Mouse (Mus musculus) hindbrain, embryonic 15.5 days (tissue): ENCODE data around the gene She. TPM values are rescaled to one million over a fixed set of nuclear protein-coding genes. Genes with fewer than 3 reads are reported as not detected.

Experiments
- ATAC-seq: fragments of 200-750 bp; cut with Nextera tagmentation; 2 replicates; pipeline ENCODE4 v1.8.0; 2017; ENCODE audit warnings: low read depth, moderate number of reproducible peaks, moderate TSS enrichment; ENCODE audit not compliant: low FRiP score
- H3K27ac ChIP-seq: fragments of 300-500 bp; sonication (generic); replicated peaks from 2 replicates; pipeline ENCODE4 v1.5.1; 2015; ENCODE audit warnings: mild to moderate bottlenecking, inconsistent platforms
- H3K27me3 ChIP-seq: fragments of 300-500 bp; sonication (generic); 2 replicates; pipeline ENCODE4 v1.6.1; 2015; ENCODE audit warnings: control low read depth, inconsistent platforms
- H3K36me3 ChIP-seq: fragments of 300-500 bp; sonication (generic); 2 replicates; pipeline ENCODE4 v1.6.1; 2015; ENCODE audit warnings: control low read depth, inconsistent platforms
- H3K4me1 ChIP-seq: fragments of 300-500 bp; sonication (generic); replicated peaks from 2 replicates; pipeline ENCODE4 v1.6.1; 2015; ENCODE audit warnings: control low read depth, inconsistent platforms
- H3K4me2 ChIP-seq: fragments of 300-500 bp; sonication (generic); 2 replicates; pipeline ENCODE4 v1.6.1; 2015; ENCODE audit warnings: moderate library complexity, mild to moderate bottlenecking, inconsistent platforms
- H3K4me3 ChIP-seq: fragments of 300-500 bp; sonication (generic); 2 replicates; pipeline ENCODE4 v1.5.1; 2015; ENCODE audit warnings: mild to moderate bottlenecking, inconsistent platforms
- H3K9ac ChIP-seq: fragments of 300-500 bp; sonication (generic); 2 replicates; pipeline ENCODE4 v1.6.1; 2015; ENCODE audit warnings: inconsistent platforms
- H3K9me3 ChIP-seq: fragments of 300-500 bp; sonication (generic); 2 replicates; pipeline ENCODE4 v1.6.1; 2016; ENCODE audit warnings: control low read depth, inconsistent platforms
- WGBS: fragments of 180-500 bp; shearing (Covaris S2); methylation state at CpG from one replicate; pipeline ENCODE4 v1.1.7; 2015; 5-methylcytosine and 5-hydroxymethylcytosine counted together
- polyA plus RNA-seq: library from polyadenylated mRNA; unstranded; fragments of >200 nt; fragmentation: Nextera tagmentation; extraction: Ambion mirVana; gene quantifications from 2 replicates; pipeline ENCODE4 v1.2.1, GENCODE M21; 2015

The She gene
- polyA plus RNA-seq, 1 experiment from 2014 or later: 1.6 TPM

DNA sequence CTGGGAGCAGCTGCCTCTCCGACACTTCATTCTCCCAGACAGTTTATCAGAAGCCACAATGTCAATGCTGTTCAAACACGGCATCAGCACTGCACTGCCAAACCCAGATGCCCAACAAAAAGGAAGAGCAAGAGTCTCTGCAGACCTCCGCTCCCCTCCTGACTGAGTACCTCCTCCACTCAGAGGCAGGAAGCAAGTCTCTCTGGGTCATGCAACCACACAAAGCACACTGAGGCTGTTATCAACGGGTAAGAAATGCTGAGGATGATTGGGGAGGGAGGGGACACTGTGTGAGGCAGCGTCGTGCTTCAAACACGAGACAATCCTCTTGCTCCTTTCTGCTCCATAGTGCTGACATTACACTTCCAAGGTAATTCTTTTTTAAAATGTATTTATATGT, 11.3 kb upstream of the She start:
- H3K4me1 ChIP-seq: no peaks in the 10 kb centered on the region
- H3K9ac ChIP-seq: no peak overlapping the region
- H3K4me3 ChIP-seq: no peak overlapping the region
- no peaks in the 10 kb centered on the region for H3K36me3 ChIP-seq
- no peaks in the 10 kb centered on the region for H3K9me3 ChIP-seq
- 73% methylated on average over 7 of the region's 7 CpGs for WGBS
- no peak overlapping the region for H3K4me2 ChIP-seq
- H3K27ac ChIP-seq: no peak overlapping the region
- no peaks in the 10 kb centered on the region for H3K27me3 ChIP-seq
- ATAC-seq: no peak

DNA sequence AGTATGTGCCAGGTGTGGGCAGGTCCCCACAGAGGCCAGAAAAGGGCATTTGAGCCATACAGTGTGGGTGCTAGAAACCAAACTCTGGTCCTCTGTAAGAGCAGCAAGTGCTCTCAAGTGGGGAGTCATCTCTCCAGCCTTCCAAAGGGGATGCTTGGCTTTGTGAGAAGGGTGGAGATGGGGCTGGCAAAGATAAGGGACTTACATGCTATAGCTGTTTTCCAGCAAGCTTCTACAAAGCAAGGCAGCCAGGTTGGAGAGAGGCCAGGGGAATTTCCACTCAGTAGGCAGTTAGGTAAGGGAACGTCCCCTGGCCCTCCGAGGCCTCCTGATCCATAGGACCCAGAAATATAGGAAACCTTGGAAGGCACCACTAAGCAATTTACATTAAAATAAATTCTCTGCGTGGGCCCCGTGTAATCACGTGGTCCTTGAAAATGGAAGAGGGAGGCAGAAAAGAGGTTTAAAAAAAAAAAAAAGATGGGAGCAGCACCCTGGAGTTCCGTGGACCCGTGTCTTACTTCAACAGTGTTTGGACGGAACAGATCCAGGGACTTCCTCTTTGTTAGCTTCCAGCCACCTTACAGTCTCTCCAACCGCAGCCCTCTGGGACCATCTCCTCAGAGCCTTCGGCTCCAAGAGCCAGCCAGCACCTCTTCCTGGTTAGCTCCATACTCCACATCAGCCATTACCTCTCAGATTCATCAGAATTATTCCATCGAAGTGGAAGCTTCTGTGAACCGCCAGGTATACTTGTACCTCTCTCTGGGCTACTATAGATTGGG, 10.7 kb upstream of the She start:
- Histone ChIP-seq H3K4me3 (no peak overlapping the region), H3K4me2 (no peak overlapping the region), H3K9me3 (no peaks in the 10 kb centered on the region), H3K4me1 (no peaks in the 10 kb centered on the region), H3K36me3 (no peaks in the 10 kb centered on the region), H3K9ac (no peak overlapping the region), H3K27me3 (no peaks in the 10 kb centered on the region), H3K27ac (no peak overlapping the region)
- WGBS: 88% methylated on average over 12 of the region's 12 CpGs
- no peak for ATAC-seq

DNA sequence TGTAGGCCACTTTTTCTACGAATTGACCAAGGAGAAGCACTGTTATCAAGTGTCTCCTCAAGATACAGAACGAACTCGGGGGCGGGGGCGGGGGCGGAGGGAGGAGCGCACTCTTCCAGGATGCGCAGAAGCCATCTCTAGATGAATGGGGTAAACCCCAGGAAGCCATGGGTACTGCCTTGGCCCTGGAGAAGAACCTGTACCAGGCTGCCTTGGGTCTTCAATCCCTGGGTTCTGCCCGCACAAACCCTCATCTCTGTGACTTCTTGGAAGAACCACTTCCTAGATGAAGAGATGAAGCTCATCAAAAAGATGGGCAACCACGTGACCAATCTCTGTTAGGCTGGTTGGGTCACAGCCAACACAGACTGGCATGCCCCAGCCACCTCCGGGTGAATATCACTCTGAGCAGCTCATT, 10.1 kb upstream of the She start:
- H3K27ac ChIP-seq: no peak overlapping the region
- no peaks in the 10 kb centered on the region for H3K36me3 ChIP-seq
- 87% methylated on average over 11 of the region's 11 CpGs for WGBS
- H3K4me1 ChIP-seq: no peaks in the 10 kb centered on the region
- no peak for ATAC-seq
- H3K9ac ChIP-seq: no peak overlapping the region
- no peaks in the 10 kb centered on the region for H3K9me3 ChIP-seq
- H3K27me3 ChIP-seq: no peaks in the 10 kb centered on the region
- H3K4me2 ChIP-seq: no peak overlapping the region
- H3K4me3 ChIP-seq: no peak overlapping the region

DNA sequence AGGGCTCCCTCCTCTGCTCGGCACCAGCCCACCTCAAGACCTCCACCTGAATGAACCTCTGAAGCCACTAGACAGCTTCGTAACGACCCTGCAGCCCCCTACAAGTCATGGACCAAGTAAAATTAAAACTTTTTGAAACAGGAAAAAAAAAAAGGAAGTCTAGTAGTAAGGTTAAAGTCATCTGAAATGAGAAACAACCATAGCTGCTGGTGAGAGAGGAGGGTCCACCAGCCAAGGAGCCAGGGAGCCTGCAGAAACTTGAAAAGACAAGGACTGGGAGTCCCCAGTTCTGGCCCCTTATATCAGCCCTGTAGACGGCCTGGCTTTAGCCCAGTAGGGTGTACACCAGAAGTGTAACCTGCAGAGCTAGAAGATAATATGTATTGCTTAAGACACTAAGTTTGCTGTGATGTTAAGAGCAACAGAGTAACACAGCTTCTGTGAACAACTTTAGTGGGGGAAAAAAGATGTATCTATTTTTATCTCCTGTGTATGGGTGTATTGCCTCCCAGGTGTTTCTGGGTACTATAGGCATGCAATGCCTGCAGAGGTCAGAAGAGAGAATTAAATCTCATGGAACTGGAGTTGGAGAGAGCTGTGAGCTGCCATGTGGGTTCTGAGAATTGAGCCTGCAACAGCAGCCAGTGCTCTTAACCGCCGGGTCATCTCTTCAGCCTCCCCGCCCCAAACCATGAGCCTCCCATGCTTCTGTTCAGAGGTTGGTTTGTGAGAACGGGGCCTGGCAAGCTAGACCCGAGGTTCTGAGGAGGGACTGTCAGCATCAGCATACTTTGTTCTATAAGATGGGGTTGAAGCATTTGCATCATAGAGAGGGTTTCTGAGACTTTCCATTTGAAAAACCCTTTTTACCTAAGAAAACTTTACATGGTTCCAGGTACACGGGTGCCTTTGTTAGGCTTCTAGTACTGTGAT, 9.4 kb upstream of the She start:
- no peak for ATAC-seq
- Histone ChIP-seq H3K4me3 (no peak overlapping the region), H3K4me2 (no peak overlapping the region), H3K9me3 (no peaks in the 10 kb centered on the region), H3K27me3 (no peaks in the 10 kb centered on the region), H3K9ac (no peak overlapping the region), H3K27ac (no peak overlapping the region), H3K4me1 (no peaks in the 10 kb centered on the region), H3K36me3 (no peaks in the 10 kb centered on the region)
- WGBS: 73% methylated on average over 10 of the region's 10 CpGs

DNA sequence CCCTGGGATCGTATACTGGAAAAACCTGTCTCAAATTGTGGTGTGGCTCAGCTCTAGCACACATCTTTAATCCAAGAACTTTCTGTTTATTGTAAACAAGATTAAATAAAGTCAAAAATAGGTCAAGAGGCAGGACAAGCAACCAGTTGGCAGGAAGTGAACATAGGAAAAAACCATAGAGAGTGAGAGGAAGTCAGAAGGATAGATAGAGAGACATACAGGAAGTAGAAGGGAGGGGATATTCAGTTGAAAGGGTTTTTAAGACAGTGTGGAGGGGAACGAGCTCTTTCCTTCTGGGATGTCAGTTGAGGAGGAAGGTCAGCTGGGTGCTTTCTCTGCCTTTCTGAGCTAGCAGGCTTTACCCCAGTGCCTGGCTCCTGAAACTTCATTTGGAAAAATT, 7.6 kb upstream of the She start:
- no peak overlapping the region for H3K9ac ChIP-seq
- ATAC-seq: no peak
- no peak overlapping the region for H3K4me2 ChIP-seq
- H3K4me1 ChIP-seq: no peaks in the 10 kb centered on the region
- WGBS: 69% methylated on average over 2 of the region's 2 CpGs
- H3K4me3 ChIP-seq: no peak overlapping the region
- no peaks in the 10 kb centered on the region for H3K36me3 ChIP-seq
- no peak overlapping the region for H3K27ac ChIP-seq
- H3K27me3 ChIP-seq: no peaks in the 10 kb centered on the region
- no peaks in the 10 kb centered on the region for H3K9me3 ChIP-seq

DNA sequence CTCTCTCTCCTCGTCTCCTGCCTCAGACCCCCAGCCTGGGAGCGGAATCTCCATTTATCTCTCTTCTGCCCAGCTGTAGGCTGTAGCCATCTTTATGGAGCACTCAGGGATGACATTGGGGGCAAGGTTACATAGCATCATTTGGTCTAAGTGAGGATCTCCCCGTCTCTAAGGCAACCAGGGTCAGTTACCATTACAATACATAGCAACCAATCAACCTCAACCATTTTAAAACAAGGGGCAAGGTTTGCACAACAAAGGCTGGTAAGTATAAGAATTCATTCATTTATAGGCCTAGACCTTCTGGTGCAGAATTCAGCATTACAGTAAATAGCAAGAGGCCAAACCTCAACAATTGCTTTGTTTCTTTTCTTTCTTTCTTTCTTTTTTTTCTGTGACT, 4.9 kb upstream of the She start:
- Histone ChIP-seq H3K4me2 (no peak overlapping the region), H3K4me1 (peaks cover 7% of the 10 kb centered on the region), H3K9me3 (no peaks in the 10 kb centered on the region), H3K4me3 (no peak overlapping the region), H3K27ac (no peak overlapping the region), H3K27me3 (peaks cover 25% of the 10 kb centered on the region), H3K9ac (no peak overlapping the region), H3K36me3 (no peaks in the 10 kb centered on the region)
- ATAC-seq: no peak
- 60% methylated on average over 3 of the region's 3 CpGs for WGBS

DNA sequence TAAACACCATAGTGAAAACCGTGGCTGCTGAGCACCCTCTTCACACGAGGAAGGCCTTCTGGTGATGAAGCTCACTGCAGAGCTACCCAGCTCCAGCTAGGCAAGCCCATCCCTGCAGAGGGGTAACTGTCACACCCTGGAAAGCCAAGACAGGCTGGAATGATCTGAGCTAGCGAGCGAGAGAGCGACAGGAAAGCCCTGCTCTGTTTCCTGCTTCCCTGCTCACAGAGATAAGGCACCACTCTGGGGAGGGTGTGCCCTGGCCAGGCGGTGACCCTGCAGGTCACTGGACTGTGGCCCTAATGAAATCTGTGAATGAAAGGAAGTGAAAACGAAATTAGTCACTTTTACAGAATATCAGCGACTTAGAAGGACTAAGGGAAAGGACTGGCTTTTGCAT, 4.2 kb downstream of the She start:
- H3K4me2 ChIP-seq: no peak overlapping the region
- H3K4me1 ChIP-seq: peaks cover 12% of the 10 kb centered on the region
- ATAC-seq: no peak
- H3K36me3 ChIP-seq: no peaks in the 10 kb centered on the region
- no peak overlapping the region for H3K4me3 ChIP-seq
- H3K9me3 ChIP-seq: no peaks in the 10 kb centered on the region
- WGBS: 57% methylated on average over 8 of the region's 8 CpGs
- H3K9ac ChIP-seq: no peak overlapping the region
- peaks cover 34% of the 10 kb centered on the region for H3K27me3 ChIP-seq
- no peak overlapping the region for H3K27ac ChIP-seq

DNA sequence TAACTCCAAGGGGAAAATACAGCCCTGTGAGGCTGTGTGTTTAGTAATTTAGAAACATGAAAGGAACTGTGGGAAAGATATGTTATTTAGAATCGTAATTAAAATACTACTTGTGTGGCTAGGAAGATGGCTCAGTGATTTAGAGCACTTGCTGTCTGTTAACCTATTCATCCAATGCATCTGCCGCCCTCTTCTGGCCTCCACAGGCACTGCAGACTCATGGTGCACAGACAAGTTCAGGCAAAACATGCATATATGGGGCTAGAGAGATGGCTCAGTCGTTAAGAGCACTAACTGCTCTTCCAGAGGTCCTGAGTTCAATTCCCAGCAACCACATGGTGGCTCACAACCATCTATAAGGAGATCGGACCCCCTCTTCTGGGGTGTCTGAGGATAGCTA, 11.1 kb downstream of the She start:
- Histone ChIP-seq H3K27ac (no peak overlapping the region), H3K27me3 (no peaks in the 10 kb centered on the region), H3K36me3 (no peaks in the 10 kb centered on the region), H3K4me1 (no peaks in the 10 kb centered on the region), H3K4me2 (no peak overlapping the region), H3K4me3 (no peak overlapping the region), H3K9me3 (no peaks in the 10 kb centered on the region), H3K9ac (no peak overlapping the region)
- 80% methylated on average over 4 of the region's 4 CpGs for WGBS
- ATAC-seq: no peak

DNA sequence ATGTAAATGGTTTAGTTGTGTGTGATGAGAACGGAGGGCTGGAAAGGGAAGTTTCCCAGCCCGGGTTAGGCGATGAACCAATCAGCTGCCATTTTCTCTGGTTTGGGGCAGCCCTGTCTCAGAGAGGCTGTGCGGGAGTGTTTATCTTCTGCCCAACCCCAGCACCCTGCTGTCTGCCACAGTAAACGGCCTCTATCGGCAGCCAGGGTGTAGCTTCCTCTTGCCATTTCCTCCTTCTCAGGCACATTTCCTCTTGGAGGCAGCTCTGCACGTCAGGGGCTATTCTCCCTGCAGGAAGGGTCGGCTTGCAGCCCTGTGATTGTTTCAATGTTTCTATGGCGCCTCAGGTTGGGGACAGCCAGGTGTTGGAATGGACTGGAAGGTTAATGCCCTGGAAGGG, 12.0 kb downstream of the She start:
- Histone ChIP-seq H3K4me3 (no peak overlapping the region), H3K9ac (no peak overlapping the region), H3K9me3 (no peaks in the 10 kb centered on the region), H3K27me3 (no peaks in the 10 kb centered on the region), H3K4me2 (no peak overlapping the region), H3K36me3 (no peaks in the 10 kb centered on the region), H3K27ac (no peak overlapping the region), H3K4me1 (no peaks in the 10 kb centered on the region)
- ATAC-seq: no peak
- WGBS: 77% methylated on average over 9 of the region's 9 CpGs

DNA sequence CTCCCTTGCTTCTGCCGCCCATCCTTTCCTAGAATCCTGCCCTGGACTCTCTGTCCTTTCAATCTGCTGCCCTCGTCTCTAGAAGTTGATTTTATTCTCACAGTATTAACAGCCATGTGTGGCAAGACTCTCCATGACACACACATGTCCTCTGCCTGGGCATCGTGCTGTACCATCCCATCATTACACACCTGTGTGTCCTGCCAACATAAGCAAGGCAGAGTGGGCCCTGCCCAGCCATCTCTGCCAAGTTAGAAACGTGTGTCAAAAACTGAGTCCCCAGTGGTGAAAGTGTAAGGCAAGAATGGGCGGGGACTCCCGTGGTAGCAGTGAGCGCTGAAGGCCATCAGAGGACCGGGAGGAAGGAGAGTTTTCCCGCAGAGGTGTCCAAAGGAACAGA, 14.6 kb downstream of the She start:
- WGBS: 81% methylated on average over 9 of the region's 9 CpGs
- ATAC-seq: no peak
- H3K4me1 ChIP-seq: no peaks in the 10 kb centered on the region

DNA sequence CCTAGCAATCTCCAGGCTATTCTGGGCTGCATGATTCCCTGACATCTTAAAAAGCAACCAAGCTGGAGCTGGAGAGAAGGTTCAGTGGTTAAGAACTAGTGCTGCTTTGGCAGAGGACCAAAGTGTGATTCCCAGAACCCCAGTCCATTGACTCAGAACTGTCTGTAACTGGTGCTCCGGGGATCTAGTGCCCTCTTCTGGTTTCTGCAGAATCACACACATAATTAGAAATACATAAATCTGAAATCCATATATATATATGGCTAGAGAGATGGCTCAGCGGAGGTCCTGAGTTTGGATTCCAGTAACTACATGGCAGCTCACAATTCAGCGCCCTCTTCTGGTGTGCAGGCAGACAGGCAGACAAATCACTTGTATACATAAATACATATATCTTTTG, 16.0 kb downstream of the She start:
- H3K4me3 ChIP-seq: no peak overlapping the region
- H3K9me3 ChIP-seq: no peaks in the 10 kb centered on the region
- no peak overlapping the region for H3K4me2 ChIP-seq
- H3K4me1 ChIP-seq: no peaks in the 10 kb centered on the region
- H3K36me3 ChIP-seq: no peaks in the 10 kb centered on the region
- no peaks in the 10 kb centered on the region for H3K27me3 ChIP-seq
- WGBS: 88% methylated on average over 3 of the region's 3 CpGs
- no peak for ATAC-seq
- no peak overlapping the region for H3K27ac ChIP-seq
- no peak overlapping the region for H3K9ac ChIP-seq

More for the DNA sequence above, 14.6 kb downstream of the She start:
- Histone ChIP-seq H3K36me3 (no peaks in the 10 kb centered on the region), H3K27ac (no peak overlapping the region), H3K4me3 (no peak overlapping the region), H3K9ac (no peak overlapping the region), H3K27me3 (no peaks in the 10 kb centered on the region), H3K4me2 (no peak overlapping the region), H3K9me3 (no peaks in the 10 kb centered on the region)

DNA sequence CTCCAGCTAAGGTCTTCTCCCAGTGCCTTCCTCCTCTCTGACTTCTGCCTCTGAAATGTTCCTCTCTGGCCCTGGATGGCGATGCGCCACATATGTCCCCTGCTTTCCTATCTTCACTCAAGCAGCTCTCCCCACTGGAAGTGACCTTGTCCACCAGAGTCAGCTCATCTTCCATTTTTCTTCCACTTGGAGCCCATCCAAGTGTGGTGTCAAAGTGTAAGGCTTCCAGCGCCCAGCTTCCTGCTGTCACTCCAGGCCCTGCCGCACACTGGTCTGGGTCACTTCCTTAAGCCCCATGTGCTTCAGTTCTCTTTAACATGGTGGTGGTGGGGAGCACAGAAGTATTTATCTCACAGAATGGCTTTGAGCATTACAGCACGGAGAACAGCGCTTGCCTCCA, 16.4 kb downstream of the She start:
- Histone ChIP-seq H3K4me3 (no peak overlapping the region), H3K4me1 (no peaks in the 10 kb centered on the region), H3K27me3 (no peaks in the 10 kb centered on the region), H3K27ac (no peak overlapping the region), H3K4me2 (no peak overlapping the region), H3K9me3 (no peaks in the 10 kb centered on the region), H3K36me3 (no peaks in the 10 kb centered on the region), H3K9ac (no peak overlapping the region)
- no peak for ATAC-seq
- WGBS: 73% methylated on average over 6 of the region's 6 CpGs
